Mouse (Mus musculus) heart, adult 2 months (tissue): ENCODE results near the gene Tssk1.

Source experiments
- CTCF ChIP-seq: fragments of 200-600 bp; IDR thresholded peaks from 2 replicates; pipeline ENCODE4 v1.8.1; 2022; ENCODE audit warnings: antibody characterized with exemption, mild to moderate bottlenecking, moderate library complexity
- EP300 ChIP-seq: fragments of 200-500 bp; IDR thresholded peaks from 2 replicates; pipeline ENCODE4 v1.6.1; 2011; ENCODE audit warnings: low read depth, low read length, control low read depth; ENCODE audit not compliant: insufficient read depth
- POLR2A ChIP-seq: fragments of 200-500 bp; IDR thresholded peaks from 2 replicates; pipeline ENCODE4 v1.6.1; 2011; ENCODE audit warnings: mild to moderate bottlenecking, low read depth, low read length, control low read depth; ENCODE audit not compliant: insufficient read depth

DNA sequence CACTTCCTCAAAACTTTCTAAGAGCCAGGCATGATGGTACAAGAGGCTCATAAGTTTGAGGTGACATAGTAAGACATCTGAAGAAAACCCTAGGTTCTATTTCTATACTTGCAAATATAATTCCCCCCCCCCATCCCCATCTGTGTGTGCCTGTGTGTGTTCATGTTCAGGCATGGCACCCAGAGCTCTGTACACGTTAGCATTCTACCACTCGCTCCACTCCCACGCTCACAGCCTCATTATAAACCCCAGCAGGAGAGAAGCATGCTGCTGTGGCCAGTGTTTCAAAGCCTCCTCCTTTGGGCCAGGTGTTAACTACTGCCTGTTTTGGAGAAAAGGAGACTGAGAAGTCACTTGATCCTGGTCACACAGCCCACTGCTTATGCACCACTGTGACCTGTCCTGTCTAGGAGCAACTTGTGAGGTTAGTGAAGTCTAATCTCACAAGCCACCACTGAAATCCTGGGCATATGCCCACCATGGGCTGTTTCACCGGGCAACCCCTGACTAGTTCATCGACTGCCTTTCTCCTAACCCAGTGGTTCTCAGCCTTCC is 38.0 kb downstream of the Tssk1 start:
- TF ChIP-seq POLR2A (no peak), EP300 (no peak), CTCF (no peak)
